Mouse (Mus musculus) thymus, postnatal 14 days (tissue): Measurements from ENCODE around the gene Ubxn2a.
"Not testable (repeated sequence)": the region's sequence is repeated elsewhere in the genome, so short reads cannot be mapped to it uniquely, and the experiment has no call there.

Source experiments
- DNase-seq: peaks from one replicate; pipeline ENCODE4 v3.0.0; 2021

The Ubxn2a gene

DNA sequence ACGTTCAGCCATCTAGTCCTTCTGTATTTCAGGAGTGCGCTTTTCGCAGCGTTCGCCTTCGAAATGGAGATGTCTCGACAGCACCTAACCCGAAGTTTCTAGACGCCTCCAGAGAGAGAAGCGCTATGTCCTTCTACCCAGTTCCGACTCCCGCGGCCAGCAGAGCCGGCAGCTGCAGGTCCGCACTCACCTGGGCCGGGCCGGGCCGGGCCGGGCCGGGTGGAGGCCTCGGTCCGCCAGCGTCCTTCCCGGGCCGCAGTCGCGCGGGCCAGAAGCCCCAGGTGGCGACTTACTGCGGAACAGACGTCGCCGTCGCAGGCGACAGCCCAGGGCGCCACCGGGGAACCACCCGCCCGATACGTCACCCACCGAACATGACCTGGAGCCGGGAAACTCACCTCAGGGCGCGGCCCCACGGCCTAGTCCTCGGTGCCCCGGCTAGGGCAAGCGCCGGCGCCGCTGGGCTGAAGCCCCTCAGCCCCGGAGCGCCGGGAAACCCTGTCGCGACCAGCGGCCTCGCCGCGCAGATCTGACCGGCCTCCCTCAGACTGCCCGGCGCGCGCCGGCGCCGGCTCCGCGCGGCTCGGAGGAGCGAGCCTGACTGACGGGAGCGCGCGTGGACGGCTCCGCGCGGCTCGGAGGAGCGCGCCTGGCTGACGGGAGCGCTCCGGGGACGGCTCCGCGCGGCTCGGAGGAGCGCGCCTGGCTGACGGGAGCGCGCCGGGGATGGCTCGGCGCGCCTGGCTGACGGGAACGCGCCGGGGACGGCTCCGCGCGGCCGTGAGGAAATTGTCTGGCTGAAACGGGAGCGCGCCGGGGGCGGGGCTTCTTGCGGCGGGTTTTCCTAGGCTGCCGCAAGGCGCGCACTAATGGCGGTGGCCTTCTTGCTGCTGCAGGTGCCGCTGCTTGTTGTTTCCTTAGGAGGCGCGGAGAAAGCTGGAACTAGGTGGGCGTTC is at the start of gene Ubxn2a:
TSS of gene Ubxn2a (minus strand) at position 755 of the 956 bp plus-strand sequence.
- DNase-seq, result peak; percentile 97

DNA sequence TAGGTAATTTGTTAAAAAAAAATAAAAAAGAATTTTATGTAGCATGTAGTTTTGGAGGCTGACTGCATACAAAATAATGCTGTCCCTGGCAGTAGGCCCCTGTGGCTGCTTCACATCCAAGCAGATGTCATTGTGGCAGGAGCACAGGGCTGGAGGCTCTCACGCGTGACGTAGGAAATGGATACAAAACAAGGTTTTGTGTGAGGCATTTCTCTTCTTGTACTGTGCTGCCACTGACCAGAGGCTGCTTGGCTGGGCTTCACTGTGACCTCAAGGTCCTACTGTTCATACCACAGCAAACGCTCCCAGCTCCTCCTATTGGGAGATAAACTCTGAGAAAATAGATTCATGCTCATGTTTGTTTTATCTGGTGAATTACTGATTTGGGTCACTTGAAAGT is 45.7 kb upstream of the Ubxn2a start:
- DNase-seq, result no peak

DNA sequence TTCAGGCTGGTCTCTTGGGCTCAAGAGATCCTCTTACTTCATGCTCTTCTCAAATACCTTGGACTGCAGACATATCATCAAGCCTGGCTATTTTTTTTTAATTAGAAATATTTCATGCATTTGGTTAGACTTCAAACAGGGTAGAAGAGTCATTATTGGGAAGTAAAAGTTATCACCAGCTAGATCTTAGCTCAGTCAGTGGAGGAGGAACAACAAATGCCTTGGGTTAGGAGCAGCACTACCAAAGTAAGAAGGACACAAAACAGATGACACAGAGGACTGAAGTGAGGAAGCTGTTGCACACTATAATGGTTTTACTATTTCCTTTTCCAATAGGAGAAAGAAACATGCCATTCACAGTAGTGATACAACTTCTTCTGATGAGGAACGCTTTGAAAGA is 44.8 kb upstream of the Ubxn2a start:
- DNase-seq, result no peak

DNA sequence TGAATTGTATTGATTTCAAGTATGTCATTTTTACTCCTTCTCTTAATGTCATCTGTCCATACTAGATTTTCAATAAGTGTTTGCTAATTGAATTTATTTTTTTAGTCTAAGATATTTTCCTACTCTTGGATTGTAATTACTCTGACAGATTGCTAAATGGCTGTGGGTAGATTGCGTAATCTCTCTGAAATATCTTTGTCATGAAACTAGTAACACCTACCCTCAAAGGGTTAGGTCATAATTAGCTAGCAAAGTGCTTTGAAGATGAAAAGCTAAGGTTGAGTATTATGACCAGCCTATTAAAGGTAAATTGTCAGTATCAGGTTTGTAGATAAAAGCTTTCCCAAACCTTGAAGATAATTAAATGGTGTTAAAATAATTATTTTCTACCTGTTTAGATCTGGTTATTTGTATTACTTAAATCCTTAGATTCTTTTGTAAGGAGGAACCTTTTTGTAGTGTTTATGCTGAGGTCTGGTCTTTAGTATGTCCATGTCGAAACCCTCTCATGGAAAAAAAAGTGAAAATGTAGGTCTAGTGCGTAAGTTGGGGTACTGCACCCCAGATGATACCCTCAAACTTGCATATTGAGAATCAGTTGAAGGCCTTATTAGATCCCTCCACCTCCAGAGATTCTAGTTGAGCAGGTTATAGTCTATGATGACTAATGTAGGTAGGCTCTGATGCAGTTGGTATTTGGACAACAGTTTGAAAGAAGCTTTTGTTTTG is 23.5 kb upstream of the Ubxn2a start:
- DNase-seq, result no peak

DNA sequence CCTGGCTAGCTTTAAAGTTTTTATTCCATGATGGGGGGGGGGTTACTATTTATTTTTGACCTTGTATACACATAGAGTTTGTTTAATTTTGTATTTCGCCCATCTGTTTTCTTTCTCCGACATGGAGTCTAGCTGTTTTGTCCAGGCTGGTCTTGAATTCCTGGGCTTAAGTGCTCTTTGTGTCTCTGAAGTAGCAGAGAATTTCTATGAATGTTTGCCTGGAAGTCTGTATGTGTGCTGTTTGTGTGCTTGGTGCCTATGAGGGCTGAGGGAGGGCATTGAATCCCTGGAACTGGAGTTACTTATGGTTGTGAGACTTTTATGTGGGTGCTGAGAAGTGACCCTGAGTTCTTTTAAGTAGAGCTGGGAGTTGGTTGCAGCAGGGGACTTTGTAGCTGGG is 20.7 kb upstream of the Ubxn2a start:
- no peak for DNase-seq

DNA sequence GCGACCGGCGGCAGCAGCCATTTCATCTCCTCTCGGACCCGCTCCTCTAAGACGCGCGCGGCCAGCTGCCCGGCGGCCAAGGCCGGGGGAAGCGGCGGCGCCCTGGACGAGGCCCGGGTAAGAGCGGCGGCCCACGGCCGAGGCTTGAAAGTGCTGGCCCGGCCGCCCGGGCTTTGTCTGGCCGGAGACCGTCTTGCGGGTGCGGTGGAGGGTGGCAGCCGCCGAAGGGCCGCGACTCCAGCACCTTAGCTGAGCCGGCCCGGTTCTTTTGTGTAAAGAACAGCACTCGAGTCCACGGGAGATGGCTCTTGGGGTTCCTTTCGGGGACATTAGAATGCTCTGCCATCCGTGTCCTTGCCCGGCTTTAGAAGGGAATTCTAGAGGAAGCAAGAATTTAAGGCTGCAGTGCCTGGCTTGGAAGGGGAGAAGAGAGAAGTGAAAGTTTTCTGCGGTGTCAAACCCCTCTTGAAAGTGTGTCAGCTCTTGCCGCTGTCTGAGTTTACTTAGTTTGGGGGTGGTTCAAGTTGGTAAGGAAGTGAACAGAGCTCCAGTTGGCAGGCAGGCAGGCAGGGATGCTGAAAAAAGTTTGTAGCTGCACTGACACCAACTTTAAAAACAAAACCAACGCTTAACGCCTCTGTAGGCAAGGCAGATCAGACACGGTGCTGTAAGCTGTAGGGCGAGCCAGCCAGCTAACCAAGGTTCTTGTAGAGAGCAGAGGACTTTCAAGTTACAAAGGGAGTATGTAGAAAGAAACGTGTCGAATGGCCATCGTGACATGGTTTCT is 10.5 kb upstream of the Ubxn2a start:
- DNase-seq, result peak; percentile 70

DNA sequence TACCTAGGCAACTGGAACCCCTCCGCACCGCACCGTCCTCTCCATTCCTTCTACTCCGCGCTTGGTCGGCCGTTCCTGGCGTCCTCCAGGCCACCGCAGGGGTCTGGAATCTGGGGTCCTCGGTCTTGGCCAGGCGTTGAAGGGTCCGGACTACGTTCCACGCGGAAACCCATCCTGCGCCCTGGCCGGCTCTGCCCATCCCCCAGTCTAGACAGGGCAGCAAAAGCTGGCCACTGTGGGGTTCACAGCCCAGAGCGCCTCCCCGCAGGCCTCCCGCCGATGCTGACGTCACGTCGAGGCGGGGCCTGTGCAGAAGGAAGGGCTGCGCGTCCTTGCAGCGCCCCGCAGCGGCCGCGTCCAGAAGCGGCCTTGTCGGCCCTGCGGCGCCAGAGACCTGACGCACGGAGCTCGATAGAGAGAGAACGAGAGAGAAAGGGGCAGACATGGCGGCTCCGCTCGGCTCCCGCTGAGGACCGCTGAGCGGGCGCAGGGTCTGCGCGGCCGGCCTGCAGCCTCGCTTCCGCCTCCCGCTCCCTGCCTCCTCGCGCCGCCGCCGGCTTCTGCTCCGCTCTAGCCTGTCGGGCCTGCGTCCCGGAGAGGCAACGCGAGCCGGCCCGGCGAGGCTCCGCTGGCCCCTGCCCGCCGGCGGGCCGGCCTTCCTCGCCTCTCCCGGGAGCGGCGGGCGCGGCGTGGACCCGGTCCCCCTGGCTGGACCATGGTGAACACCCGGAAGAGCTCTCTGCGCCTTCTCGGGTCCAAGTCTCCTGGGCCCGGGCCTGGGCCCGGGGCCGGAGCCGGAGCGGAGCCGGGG is 9.7 kb upstream of the Ubxn2a start, which contains the start of gene Atad2b:
TSS of gene Atad2b (plus strand) at position 360 of the 811 bp plus-strand sequence.
- peak; percentile 98 for DNase-seq

DNA sequence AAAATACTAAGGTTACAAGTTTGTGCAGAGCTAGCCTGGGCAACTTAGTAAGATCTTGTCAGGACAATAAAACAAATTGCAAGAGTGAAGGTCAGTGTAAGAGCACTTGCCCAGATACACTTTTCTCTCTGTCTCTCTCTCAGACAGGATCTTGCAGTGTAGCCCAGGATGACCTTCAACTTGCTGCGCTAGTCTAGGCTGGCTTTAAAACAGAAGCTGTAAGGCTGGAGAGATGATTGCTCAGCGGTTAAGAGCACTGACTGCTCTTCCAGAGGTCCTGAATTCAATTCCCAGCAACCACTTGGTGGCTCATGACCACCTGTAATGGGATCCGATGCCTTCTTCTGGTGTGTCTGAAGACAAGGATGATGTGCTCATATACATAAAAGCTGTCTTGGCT is 7.4 kb upstream of the Ubxn2a start:
- DNase-seq, result no peak

DNA sequence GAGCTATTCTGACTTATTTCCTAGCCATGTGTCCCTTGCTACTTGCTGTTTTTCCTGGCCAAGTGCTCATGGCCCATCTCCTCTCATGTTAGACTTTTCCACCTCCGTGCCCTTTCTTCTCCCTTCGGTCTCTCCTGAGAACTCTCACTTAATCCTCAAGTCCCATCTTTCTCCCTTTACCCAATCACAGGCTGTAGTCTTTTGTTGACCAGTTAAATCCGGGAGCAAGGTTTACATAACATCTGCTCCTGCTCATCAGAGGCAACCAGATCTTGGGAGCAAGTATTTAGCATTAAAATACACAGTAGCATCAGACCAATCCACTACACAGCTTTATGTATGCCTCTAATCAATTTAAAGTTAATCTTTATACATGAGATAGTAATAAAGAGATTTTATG is 6.9 kb upstream of the Ubxn2a start:
- DNase-seq, result no peak

DNA sequence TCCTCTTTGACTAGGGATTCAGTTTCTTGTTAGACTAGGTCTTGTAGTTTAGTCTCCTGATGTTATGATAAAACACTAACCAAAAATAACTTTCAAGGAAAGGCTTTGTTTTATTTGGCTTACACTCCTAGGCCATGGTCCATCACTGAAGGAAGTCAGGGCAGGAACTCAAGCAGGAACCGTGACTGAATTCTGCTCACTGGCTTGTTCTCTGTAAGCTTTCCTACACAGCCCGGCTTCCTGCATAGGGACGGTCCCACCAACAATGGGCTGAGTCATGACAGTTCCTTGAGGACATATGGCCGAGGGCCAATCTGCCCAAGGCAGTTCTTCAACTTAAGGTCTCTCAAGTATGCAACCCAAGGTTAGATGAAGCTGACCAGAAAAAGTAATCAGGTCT is 4.2 kb upstream of the Ubxn2a start:
- no peak for DNase-seq

DNA sequence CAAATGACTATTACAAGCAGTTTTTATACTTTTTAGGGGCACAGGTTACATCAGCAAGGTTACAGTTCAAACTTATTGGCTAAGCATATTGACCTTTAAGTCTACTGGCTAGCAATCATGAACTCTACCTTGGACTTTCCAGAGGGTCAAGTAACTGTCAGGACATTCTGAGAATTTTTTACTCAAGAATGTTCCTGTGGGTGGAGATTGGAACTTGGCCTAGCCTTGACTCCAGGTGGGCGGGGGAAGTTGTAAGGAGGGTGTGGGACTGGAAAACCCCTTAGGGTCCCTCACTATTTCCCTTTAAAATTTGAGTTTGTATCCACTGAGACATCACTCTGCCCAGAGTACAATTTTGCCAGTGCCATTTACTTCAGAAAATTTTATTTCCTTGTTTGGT is 3.0 kb upstream of the Ubxn2a start:
- not testable (repeated sequence) for DNase-seq

DNA sequence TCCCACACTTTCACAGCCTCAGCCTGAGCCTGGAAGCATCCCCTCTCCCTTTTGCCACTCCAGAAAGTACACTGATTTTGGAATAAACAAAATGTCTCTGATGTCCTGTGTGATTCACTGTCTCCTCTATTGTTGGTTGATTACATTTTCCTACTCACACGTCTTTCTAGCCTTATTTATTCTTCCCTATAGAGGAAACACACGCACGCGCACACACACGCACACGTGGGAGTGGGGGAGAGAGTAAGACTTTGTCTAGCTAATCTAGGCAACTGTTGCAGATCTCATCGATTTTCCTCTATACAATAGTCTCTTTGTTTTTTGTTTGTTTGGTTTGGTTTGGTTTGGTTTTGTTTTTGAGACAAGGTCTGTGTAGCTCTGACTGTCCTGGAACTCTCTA is 886 bp upstream of the Ubxn2a start:
- no peak for DNase-seq

DNA sequence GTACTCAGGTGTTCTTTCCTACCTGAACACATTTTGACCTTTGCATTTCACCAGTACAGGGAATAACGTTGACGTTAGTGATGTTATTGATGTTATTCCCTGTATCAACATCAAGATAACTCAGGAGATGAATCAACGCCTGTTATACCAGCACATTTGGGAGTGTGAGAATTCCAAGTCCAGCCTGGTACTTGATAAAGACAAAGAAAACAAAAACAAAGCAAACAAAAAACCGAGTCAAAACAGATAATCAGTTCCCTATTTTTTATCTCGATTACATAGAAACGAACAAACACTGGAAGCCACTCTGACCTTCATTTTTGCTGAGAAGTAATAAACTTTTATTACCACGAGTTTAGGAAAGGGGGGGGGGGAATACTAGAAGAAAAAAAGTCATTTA is 1.0 kb downstream of the Ubxn2a start:
- no peak for DNase-seq

DNA sequence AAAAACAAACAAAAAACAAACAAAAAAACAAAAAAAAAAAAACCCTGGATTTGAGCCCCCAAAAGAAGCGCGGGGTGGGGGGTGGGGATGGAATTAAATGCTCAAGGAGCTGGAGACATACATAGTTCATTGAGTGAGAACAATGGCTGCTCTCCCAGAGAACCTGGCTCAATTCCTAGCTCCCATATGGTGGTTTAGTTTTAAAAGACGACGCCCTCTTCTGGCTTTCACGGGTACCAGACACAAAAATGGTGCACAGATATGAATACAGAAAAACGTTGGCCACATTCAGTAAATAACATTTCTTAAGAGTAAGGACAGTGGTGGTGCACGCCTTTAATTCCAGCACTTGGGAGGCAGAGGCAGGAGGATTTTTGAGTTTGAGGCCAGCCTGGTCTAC is 1.6 kb downstream of the Ubxn2a start:
- DNase-seq, result no peak

DNA sequence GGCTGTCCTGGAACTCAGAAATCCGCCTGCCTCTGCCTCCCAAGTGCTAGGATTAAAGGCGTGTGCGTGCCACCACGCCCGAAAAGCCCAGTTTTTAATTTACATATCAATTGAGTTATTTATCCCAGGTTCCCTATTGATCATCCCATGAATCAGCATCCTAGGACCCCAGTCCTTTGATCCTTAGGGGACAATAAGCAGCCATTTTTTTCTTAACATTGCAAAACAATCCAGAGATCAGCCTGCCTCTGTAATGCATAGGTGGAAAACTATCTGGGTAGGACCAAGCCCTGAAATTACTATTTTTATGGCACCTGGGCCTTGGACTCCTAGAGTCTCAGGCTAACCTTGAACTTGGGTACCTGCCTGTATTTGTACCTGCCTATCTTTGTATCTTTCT is 9.5 kb downstream of the Ubxn2a start:
- no peak for DNase-seq

DNA sequence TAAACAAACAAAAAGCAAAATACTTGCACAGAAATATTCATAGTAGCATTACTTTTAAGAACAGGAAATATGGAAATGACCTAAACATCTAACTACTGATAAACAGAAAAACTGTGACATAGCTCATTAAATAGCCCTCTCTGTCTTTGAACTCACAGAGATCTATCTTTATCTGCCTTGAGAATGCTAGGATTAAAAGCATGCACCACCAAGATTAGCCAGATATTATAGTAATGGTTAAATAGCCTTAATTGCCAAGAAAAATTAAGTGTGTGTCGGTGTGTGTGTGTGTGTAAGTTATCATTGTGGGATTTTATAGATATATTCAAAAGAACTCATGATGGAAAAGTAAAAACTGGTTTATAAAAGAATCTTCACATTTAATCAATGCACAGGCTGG is 17.6 kb downstream of the Ubxn2a start:
- DNase-seq, result no peak

DNA sequence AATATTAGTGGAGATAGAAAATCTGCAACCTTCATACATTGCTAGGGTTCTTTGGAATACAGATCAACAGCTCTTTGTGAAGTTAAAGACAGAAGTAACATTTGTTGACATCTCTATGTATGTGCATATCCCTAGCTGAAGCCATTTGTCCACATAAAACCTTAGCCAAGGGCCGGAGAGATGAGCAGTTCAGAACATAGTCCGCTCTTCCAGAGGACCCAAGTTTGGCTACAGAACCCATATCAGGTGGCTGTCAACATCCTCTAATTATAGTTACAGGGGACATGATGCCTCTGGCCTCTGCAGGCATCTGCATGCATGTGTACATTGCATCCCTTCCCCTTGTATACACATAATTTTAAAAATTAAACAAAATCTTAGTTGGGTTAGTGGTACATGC is 18.3 kb downstream of the Ubxn2a start:
- no peak for DNase-seq

DNA sequence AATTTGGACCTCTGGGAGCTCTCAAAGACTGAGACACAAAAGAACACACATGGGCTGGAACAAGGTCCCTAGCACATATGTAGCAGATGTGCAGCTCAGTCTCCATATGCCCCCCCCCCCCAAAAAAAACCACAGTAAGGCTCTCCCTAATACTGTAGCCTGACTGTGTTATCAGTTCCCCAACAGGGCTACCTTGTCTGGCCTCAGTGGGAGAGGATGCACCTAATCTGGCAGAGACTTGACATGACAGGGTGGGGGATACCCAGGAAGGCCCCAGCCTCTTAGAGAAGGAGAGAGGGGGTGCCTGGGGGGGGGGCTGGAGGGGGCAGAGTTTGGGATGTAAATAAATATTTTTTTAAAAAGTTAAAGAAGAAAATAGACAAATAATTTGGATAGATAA is 18.8 kb downstream of the Ubxn2a start:
- DNase-seq, result no peak

DNA sequence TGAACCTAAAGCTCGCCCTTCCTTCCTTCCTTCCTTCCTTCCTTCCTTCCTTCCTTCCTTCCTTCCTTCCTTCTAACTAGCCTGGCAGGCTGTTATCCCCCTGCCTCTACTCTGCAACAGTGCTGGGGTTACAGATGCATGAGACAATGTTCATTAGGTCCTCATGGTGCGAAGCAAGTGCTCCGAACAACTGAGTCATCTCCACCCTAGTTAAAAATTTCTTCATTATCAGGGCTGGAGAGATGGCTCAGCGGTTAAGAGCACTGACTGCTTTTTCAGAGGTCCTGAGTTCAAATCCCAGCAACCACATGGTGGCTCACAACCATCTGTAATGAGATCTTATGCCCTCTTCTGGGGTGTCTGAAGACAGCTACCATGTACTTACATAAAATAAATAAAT is 20.9 kb downstream of the Ubxn2a start:
- DNase-seq, result not testable (repeated sequence)

DNA sequence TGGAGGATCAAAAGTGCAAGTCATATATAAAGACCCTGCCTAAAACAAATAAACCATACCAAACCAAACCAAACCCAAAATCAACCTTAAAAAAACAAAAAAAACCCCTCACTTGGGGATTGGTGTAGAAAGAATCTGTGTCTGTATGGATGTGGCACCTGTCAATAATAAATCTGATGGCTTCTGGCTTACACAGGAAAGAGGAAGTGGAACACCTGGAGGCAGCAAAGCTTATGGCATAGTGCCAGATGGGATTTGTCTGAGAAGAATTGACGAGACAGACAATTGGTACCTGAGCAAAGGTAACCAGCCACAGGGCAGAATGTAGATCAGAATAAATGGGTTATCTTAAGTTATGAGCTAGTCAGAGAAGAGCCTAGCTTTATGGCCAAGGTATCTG is 22.4 kb downstream of the Ubxn2a start:
- DNase-seq, result no peak

DNA sequence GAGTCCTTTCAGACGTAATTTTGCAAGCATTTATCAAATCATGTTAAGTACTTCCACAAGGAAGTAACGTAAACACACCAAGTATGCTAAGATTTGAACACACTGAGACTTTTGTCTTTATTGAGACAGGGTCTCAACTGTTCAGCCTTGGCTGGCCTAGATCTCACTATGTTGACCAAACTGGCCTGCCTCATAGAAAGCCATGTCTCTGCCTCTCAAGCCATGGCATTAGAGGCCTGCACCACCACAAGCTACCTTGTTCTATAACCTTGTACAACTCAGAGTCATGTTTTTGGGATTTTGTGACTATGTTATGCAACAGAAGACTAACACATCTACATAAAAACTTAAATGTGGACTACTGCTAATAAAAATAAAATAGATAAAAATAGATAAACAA is 25.4 kb downstream of the Ubxn2a start:
- no peak for DNase-seq

DNA sequence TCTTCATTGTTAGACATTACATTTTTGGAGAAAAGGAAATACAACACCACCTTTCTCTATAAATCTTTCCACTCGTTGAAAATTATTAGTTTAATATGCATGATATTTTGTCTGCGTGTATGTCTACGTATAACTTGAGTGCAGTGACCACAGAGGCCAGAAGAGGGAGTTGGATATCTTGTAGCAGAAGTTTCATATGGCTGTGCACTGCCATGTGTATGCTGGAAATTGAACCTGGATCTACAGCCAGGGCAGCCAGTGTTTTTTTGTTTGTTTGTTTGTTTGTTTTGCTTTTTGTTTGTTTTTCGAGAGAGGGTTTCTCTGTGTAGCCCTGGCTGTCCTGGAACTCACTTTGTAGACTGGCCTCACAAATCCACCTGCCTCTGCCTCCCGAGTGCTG is 28.5 kb downstream of the Ubxn2a start:
- DNase-seq, result peak; percentile 27
